Mouse (Mus musculus) liver, embryonic 13.5 days (tissue): ENCODE data around the gene Prr3. TPM values are rescaled to one million over a fixed set of nuclear protein-coding genes. Genes with fewer than 3 reads are reported as not detected.
"Not testable (repeated sequence)": the region's sequence is repeated elsewhere in the genome, so short reads cannot be mapped to it uniquely, and the experiment has no call there.

Experiments
- ATAC-seq: fragments of 200-750 bp; cut with Nextera tagmentation; 2 replicates; pipeline ENCODE4 v1.8.0; 2017; ENCODE audit warnings: low read depth, mild to moderate bottlenecking, moderate number of reproducible peaks, moderate library complexity
- DNase-seq: peaks from one replicate; pipeline ENCODE4 v3.0.0; 2022
- H3K27ac ChIP-seq: fragments of 300-500 bp; sonication (generic); 2 replicates; pipeline ENCODE4 v1.5.1; 2015; ENCODE audit warnings: moderate library complexity, mild to moderate bottlenecking, inconsistent platforms
- H3K27me3 ChIP-seq: fragments of 300-500 bp; sonication (generic); 2 replicates; pipeline ENCODE4 v1.6.1; 2015; ENCODE audit warnings: mild to moderate bottlenecking, inconsistent platforms
- H3K36me3 ChIP-seq: fragments of 300-500 bp; sonication (generic); 2 replicates; pipeline ENCODE4 v1.6.1; 2015; ENCODE audit warnings: mild to moderate bottlenecking, inconsistent platforms
- H3K4me1 ChIP-seq: fragments of 300-500 bp; sonication (generic); replicated peaks from 2 replicates; pipeline ENCODE4 v1.6.1; 2015; ENCODE audit warnings: inconsistent platforms
- H3K4me2 ChIP-seq: fragments of 300-500 bp; sonication (generic); 2 replicates; pipeline ENCODE4 v1.6.1; 2015; ENCODE audit warnings: inconsistent platforms, mild to moderate bottlenecking, moderate library complexity
- H3K4me3 ChIP-seq: fragments of 300-500 bp; sonication (generic); replicated peaks from 2 replicates; pipeline ENCODE4 v1.5.1; 2015; ENCODE audit warnings: mild to moderate bottlenecking, inconsistent platforms
- H3K9ac ChIP-seq: fragments of 300-500 bp; sonication (generic); 2 replicates; pipeline ENCODE4 v1.6.1; 2015; ENCODE audit warnings: mild to moderate bottlenecking, inconsistent platforms
- H3K9me3 ChIP-seq: fragments of 300-500 bp; sonication (generic); replicated peaks from 2 replicates; pipeline ENCODE4 v1.6.1; 2016; ENCODE audit warnings: inconsistent platforms
- WGBS: fragments of 180-500 bp; shearing (Covaris S2); methylation state at CpG from one replicate; pipeline ENCODE4 v1.1.7; 2015; ENCODE audit not compliant: insufficient replicate concordance; 5-methylcytosine and 5-hydroxymethylcytosine counted together
- polyA plus RNA-seq: library from polyadenylated mRNA; unstranded; fragments of >200 nt; fragmentation: Nextera tagmentation; extraction: Ambion mirVana; gene quantifications from 2 replicates; pipeline ENCODE4 v1.2.1, GENCODE M21; 2015

Gene Prr3
- polyA plus RNA-seq, 1 experiment from 2014 or later: 8.3 TPM

- WGBS: 1% methylated on average over 67 of the region's 68 CpGs
- peaks cover 51% of the 10 kb centered on the region for H3K4me1 ChIP-seq
- ATAC-seq: peak; percentile 94
- H3K9me3 ChIP-seq: no peaks in the 10 kb centered on the region
- peak within 1 kb of the TSS; percentile 90 for H3K4me2 ChIP-seq
- peak within 1 kb of the TSS; percentile 91 for H3K9ac ChIP-seq
- no peaks in the 10 kb centered on the region for H3K27me3 ChIP-seq
- peak within 1 kb of the TSS; percentile 80 for H3K27ac ChIP-seq
- H3K36me3 ChIP-seq: peaks cover 57% of the 10 kb centered on the region
- peak; percentile 99 for DNase-seq
- peak within 1 kb of the TSS; percentile 91 for H3K4me3 ChIP-seq
Observed at GRCm38 (mm10) chr17:35969418-35970389, 10.3 kb downstream of the Prr3 start, which contains the start of gene Abcf1. Abcf1 (minus strand) TSS chr17:35969761.

- H3K36me3 ChIP-seq: peaks cover 62% of the 10 kb centered on the region
- H3K4me1 ChIP-seq: peaks cover 54% of the 10 kb centered on the region
- 86% methylated on average over 2 of the region's 2 CpGs for WGBS
- H3K27me3 ChIP-seq: no peaks in the 10 kb centered on the region
- H3K9ac ChIP-seq: peak overlapping the region; percentile 4; the same call in 1 of the 2 replicates
- H3K4me3 ChIP-seq: 0 out of 2 replicates have a peak overlapping the region, but pooled peaks have one; percentile 91
- peak overlapping the region; percentile 90; the same call in 1 of the 2 replicates for H3K4me2 ChIP-seq
- ATAC-seq (no peak), DNase-seq (no peak)
- no peaks in the 10 kb centered on the region for H3K9me3 ChIP-seq
- H3K27ac ChIP-seq: no peak overlapping the region
Observed at GRCm38 (mm10) chr17:35967621-35968020, 12.4 kb downstream of the Prr3 start.

GRCm38 (mm10) chr17:35963279-35963678 lies 16.8 kb downstream of the Prr3 start:
- Histone ChIP-seq H3K9ac (no peak overlapping the region), H3K4me3 (no peak overlapping the region), H3K4me2 (no peak overlapping the region), H3K9me3 (no peaks in the 10 kb centered on the region), H3K27ac (no peak overlapping the region), H3K4me1 (peaks cover 31% of the 10 kb centered on the region), H3K36me3 (peaks cover 98% of the 10 kb centered on the region), H3K27me3 (no peaks in the 10 kb centered on the region)
- no peak for DNase-seq
- ATAC-seq: no peak
- 85% methylated on average over 10 of the region's 10 CpGs for WGBS

GRCm38 (mm10) chr17:35958533-35959223 lies 21.4 kb downstream of the Prr3 start:
- Histone ChIP-seq H3K36me3 (peaks cover 86% of the 10 kb centered on the region), H3K27ac (no peak overlapping the region), H3K9ac (no peak overlapping the region), H3K4me1 (peaks cover 3% of the 10 kb centered on the region; the same call in 1 of the 2 replicates), H3K4me3 (no peak overlapping the region), H3K9me3 (no peaks in the 10 kb centered on the region), H3K4me2 (no peak overlapping the region), H3K27me3 (no peaks in the 10 kb centered on the region)
- 90% methylated on average over 15 of the region's 15 CpGs for WGBS
- DNase-seq: no peak
- no peak for ATAC-seq

DNA sequence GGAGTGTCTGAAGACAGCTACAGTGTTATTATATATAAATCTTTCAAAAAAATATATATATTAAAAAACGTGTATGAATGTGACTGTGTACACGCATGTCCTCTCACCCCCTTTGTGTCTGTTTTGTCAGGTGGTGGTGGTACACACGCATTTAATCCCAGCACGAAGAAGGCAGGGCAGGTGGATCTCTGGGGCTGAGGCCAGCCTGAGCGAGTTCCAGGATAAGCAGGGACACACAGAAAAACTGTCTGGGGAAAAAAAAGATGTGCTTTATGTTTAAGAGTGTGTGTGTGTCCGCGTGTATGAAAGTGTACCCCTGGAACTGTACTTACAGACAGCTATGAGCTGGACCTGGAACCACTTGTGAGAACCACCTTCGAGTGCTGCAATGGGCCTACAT lies 25.4 kb downstream of the Prr3 start:
- Histone ChIP-seq H3K27ac (no peak overlapping the region), H3K27me3 (no peaks in the 10 kb centered on the region), H3K9me3 (no peaks in the 10 kb centered on the region), H3K4me1 (no peaks in the 10 kb centered on the region), H3K9ac (no peak overlapping the region), H3K4me3 (no peak overlapping the region), H3K36me3 (peaks cover 46% of the 10 kb centered on the region), H3K4me2 (no peak overlapping the region)
- DNase-seq: no peak
- no peak for ATAC-seq
- 68% methylated on average over 8 of the region's 8 CpGs for WGBS

- WGBS: 60% methylated on average over 2 of the region's 3 CpGs
- not testable (repeated sequence) for H3K9me3 ChIP-seq, H3K4me2 ChIP-seq, DNase-seq, ATAC-seq, H3K27me3 ChIP-seq, H3K4me3 ChIP-seq, H3K9ac ChIP-seq, H3K4me1 ChIP-seq, H3K27ac ChIP-seq
- peaks cover 25% of the 10 kb centered on the region for H3K36me3 ChIP-seq
Observed at GRCm38 (mm10) chr17:35952559-35952958, 27.5 kb downstream of the Prr3 start.

DNA sequence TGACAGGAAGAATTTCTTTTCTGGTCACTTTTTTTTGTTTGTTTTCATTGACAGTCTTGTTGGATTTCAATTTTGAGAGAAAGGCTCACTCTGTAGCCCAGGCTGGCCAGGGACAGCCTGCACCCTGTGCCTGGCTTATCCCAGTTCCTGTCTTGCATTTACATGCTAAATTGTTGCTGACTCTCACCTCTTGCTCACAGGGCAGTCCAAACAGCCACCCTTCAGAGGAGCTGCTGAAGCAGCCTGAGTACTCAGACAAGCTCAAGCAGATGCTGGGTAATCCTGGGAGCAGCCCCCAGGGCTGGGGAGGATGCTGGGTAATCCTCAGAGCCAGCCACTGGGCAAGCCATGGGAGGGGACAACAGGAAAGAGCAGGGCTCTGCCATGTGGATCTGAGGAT lies 29.1 kb downstream of the Prr3 start:
- H3K4me1 ChIP-seq, DNase-seq, H3K36me3 ChIP-seq, H3K27ac ChIP-seq, H3K9ac ChIP-seq, ATAC-seq, H3K4me3 ChIP-seq, H3K27me3 ChIP-seq, H3K4me2 ChIP-seq, H3K9me3 ChIP-seq: not testable (repeated sequence)

DNA sequence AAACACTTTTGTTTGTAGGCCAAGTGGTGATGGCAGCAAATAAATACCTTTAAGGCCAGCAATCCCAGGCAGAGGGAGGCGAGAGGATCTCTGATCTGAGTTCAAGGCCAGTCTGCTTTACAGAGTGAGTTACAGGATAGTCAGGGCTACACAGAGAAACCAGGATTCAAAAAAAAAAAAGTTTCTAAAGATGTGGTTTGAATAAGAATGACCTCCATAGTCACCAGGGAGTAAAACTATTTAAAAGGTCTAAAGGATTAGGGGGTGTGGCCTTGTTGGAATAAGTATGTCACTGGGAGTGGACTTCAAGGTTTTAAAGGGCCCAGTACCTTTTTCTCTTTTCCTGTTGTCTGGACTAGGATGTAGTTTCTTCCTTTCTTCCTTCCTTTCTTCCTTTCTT lies 40.1 kb downstream of the Prr3 start:
- H3K9ac ChIP-seq: no peak overlapping the region
- H3K36me3 ChIP-seq: no peaks in the 10 kb centered on the region
- no peaks in the 10 kb centered on the region for H3K4me1 ChIP-seq
- H3K4me2 ChIP-seq: no peak overlapping the region
- 49% methylated on average over 1 of the region's 1 CpGs for WGBS
- no peak overlapping the region for H3K27ac ChIP-seq
- DNase-seq (no peak), ATAC-seq (no peak)
- no peaks in the 10 kb centered on the region for H3K27me3 ChIP-seq
- no peak overlapping the region for H3K4me3 ChIP-seq
- no peaks in the 10 kb centered on the region for H3K9me3 ChIP-seq

DNA sequence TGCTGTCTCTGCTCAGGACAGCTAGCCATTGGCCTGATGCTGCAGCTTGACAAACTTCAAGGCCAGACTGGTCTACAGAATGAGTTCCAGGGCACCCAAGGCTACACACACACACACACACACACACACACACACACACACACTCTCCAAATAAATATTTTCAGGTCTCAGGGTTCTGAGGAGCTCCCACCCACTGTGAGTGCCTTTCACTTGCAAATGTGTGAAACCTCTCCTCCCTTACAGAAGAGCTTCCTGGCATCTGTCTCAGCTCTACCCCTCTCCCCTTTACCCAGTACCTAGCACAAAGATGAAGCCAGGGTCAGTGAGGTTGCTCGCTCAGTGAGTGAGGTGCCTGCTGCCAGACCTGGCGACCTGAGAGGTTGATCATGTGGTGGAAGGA lies 40.9 kb downstream of the Prr3 start:
- no peak overlapping the region for H3K9ac ChIP-seq
- H3K27me3 ChIP-seq: no peaks in the 10 kb centered on the region
- H3K4me2 ChIP-seq: no peak overlapping the region
- no peaks in the 10 kb centered on the region for H3K4me1 ChIP-seq
- ATAC-seq (no peak), DNase-seq (no peak)
- H3K9me3 ChIP-seq: no peaks in the 10 kb centered on the region
- WGBS: 40% methylated on average over 2 of the region's 2 CpGs
- H3K4me3 ChIP-seq: no peak overlapping the region
- no peaks in the 10 kb centered on the region for H3K36me3 ChIP-seq
- no peak overlapping the region for H3K27ac ChIP-seq

DNA sequence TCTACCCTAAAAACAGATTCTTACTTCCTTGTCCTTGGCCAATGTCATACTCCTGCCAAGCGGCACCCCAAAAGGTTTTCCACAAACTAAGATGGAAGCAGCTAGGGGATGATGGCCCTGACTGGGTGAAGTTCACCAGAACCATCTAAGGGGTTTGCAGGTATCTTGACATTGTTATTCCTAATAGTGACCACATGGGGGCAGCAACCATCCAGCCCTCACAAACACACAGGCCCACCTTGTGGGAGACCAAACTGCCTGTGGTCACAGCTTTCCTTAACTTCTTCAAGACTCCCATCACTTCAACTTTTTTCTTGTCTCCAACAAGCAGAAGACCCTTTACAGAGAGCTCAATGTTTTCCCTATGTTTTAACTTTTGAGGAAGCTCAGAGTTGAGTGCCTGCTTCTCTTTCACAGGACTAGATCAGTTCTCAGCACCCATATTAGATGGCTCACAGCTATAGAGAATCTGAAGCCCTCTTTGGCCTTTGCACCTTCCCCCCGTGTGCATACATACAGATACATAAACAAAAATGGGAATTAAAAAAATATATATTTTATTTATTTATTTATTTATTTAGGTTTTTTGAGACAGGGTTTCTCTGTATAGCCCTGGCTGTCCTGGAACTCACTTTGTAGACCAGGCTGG lies 42.2 kb downstream of the Prr3 start:
- Histone ChIP-seq H3K4me2 (no peak overlapping the region), H3K9me3 (no peaks in the 10 kb centered on the region), H3K27ac (no peak overlapping the region), H3K27me3 (no peaks in the 10 kb centered on the region), H3K4me1 (no peaks in the 10 kb centered on the region), H3K36me3 (no peaks in the 10 kb centered on the region), H3K4me3 (no peak overlapping the region), H3K9ac (no peak overlapping the region)
- DNase-seq (peak; percentile 26), ATAC-seq (0 out of 2 replicates have a peak, but pooled peaks have one; percentile 55)
- 18% methylated on average over 2 of the region's 2 CpGs for WGBS

GRCm38 (mm10) chr17:35935763-35936162 lies 44.3 kb downstream of the Prr3 start:
- H3K4me2 ChIP-seq, ATAC-seq, H3K4me3 ChIP-seq, H3K4me1 ChIP-seq, H3K9ac ChIP-seq, H3K27ac ChIP-seq, H3K9me3 ChIP-seq, DNase-seq, H3K27me3 ChIP-seq: not testable (repeated sequence)
- WGBS: 82% methylated on average over 14 of the region's 14 CpGs
- peaks cover 16% of the 10 kb centered on the region for H3K36me3 ChIP-seq
